Mouse (Mus musculus) gastrocnemius, adult 8-10 months (tissue): ENCODE measurements around the gene Sgf29. TPM values are rescaled to one million over a fixed set of nuclear protein-coding genes. Genes with fewer than 3 reads are reported as not detected.
"Not testable (repeated sequence)": the region's sequence is repeated elsewhere in the genome, so short reads cannot be mapped to it uniquely, and the experiment has no call there.

Experiments used
- DNase-seq, 2 experiments: peaks; one replicate each; pipeline ENCODE4 v3.0.0; 2022; ENCODE audit warnings: low spot score in 2 of 2
- total RNA-seq, 4 experiments: library from RNA; stranded (reverse); gene quantifications; 2 replicates each; pipeline ENCODE4 v1.2.4; 2022

Sgf29 gene
- total RNA-seq, 4 experiments from 2014 or later, result 26.7 to 43.5 (median 34.7) TPM

DNA sequence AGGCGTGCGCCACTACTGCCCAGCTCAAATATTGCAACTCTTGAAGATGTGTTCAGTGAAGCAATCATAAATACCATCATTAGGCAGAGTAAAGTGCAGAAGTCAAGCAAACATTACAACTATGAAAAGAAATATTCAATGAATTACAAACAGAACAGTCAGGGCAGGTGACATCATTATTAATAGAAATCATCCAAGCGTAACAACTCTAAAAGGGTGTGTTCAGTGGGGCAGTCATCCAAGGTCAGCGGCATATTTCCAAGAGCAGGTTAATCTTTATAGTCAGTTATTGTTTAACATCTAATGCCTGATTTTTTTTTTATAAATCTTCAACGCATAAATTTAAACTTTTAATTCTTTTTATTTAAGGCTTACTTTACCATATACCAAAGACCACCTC lies 32.1 kb downstream of the Sgf29 start:
- no peak for DNase-seq

DNA sequence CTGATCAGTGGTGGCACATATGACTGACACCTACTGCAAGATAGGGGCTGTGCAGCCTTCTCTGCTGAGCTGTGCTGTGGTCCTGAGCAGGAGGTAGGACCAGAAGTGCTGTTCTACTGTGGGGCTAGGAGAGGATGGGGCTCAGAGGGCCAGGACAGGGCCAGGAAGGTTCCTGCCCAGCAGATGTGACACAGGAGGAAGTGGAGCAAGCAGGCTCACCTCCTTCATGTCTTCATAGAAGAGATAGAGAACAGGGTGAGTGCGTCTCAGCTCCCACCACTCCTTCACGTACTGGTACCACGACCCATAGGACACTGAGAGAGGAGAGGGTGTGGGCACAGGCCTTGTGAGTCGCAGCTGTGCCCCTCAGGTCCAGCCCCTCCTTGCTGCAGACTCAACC lies 39.0 kb downstream of the Sgf29 start:
- not testable (repeated sequence) for DNase-seq

DNA sequence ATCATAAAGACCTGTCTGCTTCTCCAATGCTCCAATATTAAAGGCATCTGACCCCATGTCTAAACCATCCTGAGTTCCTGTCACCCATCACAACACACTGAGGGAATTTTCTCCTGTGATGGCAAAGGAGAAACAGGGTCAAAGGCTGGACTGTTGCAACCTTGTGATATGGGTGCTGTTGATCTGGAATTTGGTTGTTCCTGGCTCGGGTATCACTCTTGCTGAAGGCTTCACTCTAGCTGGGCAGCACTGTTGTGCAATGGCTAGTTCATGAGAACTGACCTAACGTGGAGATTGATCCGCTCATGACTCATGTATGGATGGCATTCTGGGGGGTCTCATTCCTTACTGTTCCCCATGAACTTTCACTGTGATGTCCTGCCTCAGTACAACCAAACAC lies 39.9 kb downstream of the Sgf29 start:
- no peak for DNase-seq

DNA sequence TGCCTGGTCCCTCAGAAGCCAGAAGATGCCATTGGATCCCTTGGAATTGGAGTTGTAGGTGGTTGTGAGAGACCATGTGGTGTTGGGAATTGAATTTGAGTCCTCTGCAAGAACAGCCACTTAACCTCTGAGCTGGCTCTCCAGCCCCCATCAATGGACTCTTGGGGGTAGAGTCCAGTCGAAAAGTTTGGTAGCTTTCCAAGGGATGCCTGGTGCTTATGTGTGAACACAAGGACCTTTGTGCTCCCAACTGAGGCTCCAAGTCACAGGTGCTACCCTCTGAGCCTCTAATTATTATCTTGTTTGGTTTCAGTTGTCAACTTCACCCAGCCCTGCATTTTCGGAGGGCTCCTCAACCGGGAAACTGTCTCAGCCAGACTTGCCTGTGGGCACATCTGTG lies 41.6 kb downstream of the Sgf29 start:
- no peak for DNase-seq

DNA sequence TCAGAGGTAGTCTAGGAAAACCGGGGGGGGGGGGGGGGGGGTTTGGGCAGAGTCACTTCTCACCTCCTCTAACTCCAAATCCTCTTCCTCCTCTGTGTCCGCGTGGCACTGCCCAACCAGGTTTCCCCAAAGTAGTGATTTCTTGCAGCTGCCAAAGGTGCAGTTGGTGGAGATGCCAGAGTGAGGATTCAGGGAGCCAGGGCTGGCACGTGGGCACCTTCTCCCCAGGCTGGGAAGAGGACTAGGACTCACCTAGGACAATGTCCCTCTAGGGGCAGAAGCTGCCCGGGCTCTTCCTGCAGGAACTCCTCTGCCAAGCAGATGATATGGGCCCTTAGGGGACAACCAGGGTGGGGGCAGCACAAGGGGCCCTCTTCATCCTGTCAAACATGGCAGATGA lies 42.6 kb downstream of the Sgf29 start:
- no peak for DNase-seq

DNA sequence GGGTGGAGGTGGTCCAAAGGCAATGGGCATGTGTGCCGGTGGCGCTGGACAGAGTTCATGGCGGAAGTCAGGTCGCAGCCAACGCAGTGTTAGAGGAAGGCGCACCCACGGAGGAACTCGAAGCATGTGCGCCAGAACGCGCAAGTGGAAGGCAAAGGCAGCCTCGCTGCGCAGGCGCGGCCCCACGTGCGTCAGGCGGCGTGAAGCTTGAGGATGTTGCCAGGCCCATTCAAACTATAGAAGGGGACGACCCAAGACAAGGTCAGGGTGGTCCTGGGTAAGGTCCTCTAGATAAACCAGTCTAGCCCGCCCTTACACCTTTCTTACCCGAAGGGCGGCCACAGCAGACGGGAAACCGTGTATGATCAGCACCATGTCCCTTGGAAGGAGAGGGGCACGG lies 43.3 kb downstream of the Sgf29 start:
- DNase-seq, result no peak

DNA sequence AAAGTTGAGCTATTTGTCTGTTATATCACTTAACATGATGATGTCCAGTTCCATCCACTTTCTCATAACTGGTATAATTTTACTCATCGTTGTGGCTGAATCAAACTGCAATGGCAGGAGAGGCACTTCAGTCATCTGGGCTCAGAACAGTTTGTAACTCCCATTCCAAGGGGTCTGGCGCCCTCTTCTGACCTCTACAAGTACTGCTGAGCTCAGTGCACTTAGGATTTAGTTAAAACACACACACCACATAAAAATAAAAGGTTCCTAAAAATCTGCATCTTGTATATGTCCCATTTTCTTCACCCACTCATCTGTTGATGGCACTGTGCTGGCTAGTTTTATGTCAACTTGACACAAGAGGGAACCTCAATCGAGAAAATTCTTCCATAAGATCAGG lies 44.1 kb downstream of the Sgf29 start:
- peak; percentile 73 to 74 for DNase-seq

DNA sequence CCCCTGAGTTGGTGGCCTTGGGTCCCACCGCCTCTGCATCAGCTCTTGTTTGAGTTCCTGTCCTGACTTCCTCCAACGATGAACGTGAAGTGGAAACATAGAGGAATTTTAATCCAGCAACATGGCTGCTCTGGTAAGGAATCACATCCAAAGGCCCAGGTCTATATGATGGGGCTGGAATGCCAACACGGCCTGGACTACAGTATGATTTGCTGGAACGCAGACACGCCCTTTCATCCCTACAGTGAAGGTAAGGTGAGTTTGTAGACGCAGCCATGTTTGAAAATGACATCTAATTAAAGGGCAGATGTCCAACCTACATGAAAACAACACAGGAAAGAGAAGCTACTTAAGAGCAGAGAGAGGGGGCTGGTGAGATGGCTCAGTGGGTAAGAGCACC lies 44.7 kb downstream of the Sgf29 start:
- no peak for DNase-seq

DNA sequence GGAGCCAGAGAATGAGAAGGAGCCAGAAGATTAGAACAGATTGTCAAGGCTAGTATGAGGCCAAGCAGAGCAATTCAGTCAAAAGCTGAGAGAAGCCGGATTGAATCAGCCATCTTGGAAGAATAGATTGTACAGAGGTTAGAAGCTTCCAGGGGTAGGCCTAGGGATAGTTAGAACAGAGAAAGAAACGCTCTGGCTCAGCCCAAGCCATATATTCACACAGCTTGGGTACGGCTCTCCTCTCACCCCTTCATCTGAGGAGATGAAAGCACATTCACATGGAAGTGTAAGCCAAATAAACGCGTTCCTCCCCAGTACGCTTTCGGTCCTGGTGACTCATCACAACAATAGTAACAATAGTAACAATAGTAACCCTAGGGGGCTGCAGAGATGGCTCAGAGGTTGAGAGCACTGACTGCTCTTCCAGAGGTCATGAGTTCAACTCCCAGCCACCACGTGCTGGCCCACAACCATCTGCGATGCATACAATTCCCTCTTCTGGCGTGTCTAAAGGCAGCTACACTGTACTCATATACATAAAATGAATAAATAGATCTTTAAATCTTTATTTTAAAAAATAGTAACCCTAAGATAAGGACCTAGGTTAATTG lies 45.4 kb downstream of the Sgf29 start:
- DNase-seq, result no peak

DNA sequence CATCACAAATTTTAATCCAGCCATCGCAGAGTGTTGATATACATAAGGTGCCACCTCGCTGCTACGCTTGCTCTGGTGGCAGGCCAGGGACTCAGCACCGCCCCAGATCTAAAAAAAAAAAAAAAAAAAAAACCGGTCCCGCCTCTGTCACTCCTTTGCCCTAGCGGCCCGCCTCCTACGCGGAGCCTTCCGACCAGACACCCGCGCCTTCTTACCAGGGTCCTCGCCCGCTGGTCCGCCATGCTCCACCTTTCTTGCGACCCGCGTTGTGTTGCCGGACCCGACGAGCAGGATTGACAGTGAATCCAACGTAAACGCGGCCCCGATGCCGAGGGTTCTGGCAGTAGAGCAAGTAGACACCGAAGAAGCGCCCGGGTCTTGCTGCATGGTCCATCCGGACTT lies 46.1 kb downstream of the Sgf29 start, which contains the start of gene Bola2:
Gene Bola2 (plus strand): TSS at position 192 of the 402 bp plus-strand sequence.
- peak; percentile 42 to 64 for DNase-seq

DNA sequence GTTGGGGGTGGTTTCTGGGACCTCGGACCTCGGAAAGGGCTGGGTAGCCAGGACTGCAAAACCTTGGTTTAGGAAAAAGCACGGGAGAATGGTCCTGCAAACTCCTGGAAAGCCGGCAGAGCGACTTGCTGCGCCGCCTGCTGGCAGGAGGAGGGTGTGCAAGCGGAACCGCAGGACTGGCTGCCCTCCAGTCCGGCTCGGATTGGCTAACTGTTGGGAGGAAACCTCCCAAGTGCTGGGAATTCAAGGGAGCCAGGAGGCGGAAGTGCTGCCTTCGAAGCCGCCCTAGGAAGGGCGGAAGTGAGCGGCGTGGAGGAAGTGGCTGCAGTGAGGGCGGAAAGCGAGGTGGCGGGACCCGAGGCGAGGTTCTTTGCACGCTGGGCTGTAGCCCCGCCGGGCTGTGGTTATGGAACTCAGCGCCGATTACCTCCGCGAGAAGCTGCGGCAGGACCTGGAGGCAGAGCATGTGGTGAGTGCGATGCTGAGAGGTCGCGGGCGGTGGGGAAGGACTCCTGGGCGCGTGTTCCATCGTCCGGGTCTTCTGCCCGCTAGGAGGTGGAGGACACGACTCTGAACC lies 46.6 kb downstream of the Sgf29 start, which contains the start of gene Slx1b:
Gene Slx1b (minus strand): TSS at position 154 of the 577 bp plus-strand sequence.
- DNase-seq, result peak; percentile 87 to 93

DNA sequence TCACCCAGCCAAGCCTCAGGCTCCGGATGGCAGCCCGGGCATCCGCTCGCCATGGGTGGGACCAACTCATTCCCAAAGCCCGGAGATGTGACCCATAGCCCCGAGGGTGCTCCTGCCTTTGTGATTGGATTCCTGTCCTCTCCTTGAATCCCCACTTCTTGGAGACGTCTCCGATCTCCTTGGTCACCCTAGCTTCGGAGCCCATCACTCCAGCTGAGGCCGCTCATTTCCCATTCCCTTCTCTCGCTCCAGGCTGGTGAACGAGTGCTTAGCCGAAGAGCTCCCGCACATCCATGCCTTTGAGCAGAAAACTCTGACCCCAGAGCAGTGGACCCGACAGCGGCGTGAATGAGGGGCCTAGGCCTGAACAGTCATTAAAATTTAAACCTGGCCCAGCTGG lies 47.2 kb downstream of the Sgf29 start:
- no peak for DNase-seq

DNA sequence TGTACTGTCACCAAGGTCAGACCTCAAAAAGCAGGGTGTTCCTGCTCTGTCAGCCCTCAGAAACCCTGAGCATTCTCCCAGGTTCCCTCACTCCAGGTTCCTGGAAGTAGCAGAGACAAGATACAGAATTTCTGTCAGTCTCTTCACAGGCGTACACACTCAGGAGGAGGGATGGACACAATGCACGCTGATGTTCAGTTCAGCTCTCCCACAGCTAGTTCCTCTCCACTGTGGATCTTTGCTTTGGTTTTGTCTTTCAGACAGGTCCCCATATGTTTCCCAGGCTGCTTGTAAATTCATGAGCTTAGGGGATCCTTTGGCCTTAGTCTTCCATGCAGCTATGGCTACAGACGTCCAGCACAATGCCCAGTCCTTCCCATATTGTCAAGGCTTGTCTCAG lies 47.8 kb downstream of the Sgf29 start:
- DNase-seq, result no peak

DNA sequence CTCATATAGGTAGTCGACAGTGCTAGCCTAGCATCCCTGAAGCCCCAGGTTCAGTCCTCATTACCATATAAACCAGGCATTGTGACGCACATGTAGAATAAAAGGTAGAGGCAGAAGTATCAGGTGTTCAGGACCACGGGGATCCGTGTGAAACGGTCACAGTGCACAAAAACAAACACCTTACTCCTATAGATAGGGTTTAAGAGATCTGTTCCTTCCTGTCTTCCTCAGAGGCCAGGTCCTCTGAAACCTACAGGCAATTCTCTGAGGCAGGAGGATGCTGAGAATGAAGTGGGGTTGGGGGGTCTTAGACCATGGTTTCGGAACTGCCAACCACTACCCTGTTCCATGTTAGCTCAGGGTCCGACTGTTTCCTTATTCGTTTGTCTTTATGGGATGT lies 48.7 kb downstream of the Sgf29 start:
- no peak for DNase-seq

DNA sequence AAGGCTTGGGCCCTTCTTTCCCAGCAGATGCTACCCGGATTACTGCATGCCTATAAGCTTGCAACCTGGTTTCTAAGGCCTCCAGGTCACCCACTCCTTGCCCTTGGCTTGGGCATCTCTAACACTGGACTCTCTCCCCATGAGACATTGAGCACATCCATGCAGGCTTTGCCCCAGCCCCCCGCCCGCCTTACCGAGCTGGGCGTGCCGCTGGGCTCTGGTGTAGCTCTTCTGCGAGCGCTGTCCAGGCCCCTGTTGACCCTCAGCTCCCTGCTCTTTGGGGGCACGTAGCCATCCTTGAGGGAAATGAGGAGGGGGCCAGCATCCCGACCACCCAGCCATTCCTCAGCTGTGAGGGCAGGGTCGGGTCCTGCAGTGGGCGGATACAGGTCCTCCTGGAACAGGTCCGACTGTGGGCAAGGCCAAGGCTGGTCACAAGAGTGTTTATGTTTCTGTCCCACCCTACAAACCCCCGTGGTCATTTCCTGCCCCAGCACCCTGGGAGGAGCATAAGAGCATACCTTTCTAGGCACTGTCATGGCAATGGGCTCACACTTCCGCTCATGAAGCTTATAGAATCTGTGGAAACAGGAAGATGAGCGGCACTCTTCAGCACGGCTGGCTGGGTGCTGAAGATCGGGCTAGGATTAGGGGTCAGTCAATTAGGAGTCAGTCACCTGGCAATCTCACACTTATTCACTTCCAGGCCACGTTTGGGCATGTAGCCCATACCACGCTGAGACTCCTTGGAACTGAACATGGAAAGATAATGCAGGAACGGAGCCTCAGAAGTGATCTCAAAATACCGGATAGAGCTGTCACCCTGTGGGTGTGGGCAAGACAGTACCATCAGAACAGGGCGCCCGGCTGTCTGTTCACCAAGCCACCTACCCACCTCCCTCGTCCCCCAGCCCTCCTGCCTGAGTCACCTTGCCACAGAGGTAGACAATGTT lies 51.2 kb downstream of the Sgf29 start:
- DNase-seq, result no peak

DNA sequence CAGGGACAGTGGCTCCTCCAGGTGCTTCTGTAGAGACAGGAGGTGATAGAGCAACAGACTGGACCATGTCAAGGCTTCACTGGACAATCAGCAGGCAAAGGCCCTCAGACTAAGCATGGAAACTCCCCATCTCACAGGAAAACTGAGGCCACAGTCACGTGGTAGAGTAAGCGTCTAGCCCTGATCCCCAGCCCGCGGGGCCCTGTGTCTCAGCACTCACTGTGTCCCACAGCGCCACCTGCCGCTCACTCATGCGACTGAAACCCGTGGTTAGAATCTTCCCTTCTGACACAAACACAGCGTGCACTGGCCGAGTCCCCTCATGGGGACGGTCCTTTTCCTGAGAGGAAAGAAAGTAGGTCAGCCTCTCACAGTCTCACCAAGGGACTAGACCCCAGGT lies 52.0 kb downstream of the Sgf29 start:
- DNase-seq, result peak; percentile 77 to 79

DNA sequence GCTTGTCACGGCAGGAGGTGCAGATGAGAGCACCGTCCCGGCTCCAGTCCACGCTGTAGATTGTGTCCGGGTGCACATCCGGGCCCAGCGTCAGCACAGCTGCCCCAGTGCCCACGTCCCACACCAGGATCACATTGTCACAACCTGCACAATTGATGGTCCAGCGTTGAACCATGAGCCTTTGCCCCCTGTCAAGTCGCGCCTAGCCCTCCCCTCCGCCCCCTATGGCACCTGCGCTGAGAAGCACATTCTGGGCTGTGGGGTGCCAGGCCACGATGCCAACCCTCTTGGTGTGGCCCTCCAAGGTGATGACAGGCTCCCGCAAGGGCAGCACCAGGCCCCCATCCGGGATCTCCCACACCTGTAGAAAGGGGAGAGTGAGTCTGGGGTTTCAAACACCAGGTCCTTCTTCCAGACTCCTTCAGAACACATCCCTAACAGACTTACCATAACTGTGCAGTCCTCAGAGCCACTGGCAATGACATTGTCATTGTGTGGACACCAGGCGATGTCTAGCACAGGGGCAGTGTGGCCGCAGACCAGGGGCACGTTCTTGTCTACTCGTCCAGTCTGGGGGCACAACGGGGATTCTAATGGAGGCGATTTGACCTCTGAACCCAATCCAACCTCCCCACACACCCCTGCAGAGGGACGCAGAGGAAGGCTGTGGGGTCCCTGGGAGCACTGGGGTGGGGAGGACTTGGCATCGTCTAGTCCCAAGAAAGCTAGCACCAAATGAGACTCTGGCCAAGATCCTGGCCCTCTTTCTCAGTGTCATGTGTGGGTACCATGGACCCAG lies 52.6 kb downstream of the Sgf29 start:
- DNase-seq, result no peak

DNA sequence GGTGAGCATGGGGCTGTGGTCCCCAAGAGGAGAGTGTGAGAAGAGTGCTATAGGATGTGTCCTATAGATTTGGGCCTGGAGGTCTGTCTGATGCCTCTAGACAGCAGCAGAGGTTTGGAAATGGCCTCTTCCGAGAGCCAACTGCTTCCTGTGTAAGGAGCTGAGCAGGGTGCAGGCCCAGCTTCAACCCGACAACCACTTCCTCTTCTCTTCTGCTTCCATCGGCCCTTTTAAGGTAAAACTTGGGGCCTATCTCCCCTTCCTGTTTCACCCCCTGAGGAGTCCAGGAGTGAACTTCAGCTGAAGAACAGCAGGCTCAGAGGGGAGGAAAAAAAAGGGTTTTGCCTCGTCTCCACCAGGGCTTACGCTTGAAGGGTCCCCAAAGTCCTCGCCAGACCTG lies 53.2 kb downstream of the Sgf29 start:
- DNase-seq, result no peak

DNA sequence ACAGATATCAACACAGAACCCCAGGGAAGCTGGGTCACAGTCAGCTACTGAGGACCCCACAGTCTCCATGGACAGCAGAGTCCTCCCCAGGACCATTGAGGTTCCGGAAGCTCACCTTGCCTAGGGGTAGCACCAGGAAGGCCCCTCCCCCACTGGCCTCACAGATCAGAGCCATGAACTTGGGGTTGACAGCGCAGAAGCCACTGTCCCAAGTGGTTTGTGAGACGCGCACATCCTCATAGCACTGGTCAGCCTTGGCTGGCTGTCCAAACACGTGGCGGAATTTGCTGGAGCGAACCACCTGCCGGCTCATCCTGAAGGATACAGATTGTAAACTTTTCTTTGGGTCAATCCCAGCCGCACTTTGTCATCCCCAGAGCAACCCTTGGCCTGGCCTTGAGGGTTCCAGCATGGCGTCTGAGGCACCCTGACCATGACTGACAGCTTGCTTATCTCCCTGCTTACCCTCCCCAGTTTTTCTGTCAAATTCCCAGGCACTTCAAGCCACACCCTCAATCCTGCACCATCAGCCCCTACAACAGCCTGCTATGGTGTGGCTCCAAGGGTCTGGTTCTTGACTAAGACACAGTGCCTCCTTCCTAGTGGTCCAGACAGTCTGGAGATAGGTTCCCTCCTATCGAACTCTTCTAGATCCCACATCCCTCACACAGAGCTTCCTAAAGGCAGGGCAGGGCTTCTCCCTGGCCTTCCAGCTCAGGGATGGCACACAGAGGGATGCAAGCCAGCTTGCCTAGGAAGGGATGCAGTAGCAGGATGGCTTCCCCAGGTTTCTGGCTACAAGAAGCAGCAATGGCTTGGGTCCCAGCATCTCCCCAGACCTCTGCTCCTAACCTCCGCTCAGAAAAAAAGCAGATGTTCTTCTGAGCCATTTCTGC lies 54.0 kb downstream of the Sgf29 start:
- DNase-seq, result no peak

DNA sequence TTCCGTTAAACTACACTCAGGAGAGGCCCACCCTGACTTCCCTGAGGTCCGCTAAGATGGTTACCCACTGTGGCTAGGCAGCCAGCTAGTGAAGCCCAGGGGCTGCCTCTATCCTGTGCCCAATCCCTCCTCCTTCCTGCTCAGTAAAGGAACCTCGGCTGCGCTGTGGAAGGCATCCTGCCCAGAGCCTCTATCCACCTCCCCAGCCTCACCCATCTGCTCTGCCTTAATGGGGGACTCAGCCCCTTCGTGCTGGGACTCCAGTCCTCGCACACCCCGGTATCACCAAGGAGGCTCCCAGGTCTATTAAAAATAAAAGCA lies 54.6 kb downstream of the Sgf29 start:
- DNase-seq, result no peak
